Mouse (Mus musculus): ENCODE results near the gene Arid4a.
A peak's percentile ranks its signal among the peaks of the same experiment; 100 is the strongest.

The Arid4a gene

GRCm38 (mm10) chr12:71015363-71016210, at the start of gene Arid4a:
Gene Arid4a (plus strand): TSS chr12:71015990.
- DNase-seq (ENCODE audit: low spot score in 2 of 2) = peak; percentile 88 to 89

DNA sequence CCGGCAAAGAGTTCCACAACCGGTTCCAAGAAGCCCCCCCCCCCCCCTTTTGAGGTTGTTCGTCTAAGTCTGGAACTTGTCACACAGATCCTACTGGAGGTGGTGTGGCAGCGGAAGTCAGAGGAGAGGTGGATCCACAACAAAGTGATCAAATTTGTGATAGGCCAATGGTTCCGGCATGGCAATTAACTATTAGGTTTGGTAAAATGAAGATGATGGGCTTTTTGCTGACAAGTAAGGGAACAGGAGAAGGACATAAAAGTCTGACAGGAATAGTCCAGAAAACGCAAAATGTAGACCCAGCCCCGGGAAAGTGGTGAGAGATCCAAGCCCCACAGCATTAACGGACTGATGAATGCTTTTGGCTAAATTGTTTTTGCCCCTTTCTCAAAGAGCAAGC, 48.2 kb upstream of the Arid4a start:
- DNase-seq (ENCODE audit: low spot score in 2 of 2) = no peak

DNA sequence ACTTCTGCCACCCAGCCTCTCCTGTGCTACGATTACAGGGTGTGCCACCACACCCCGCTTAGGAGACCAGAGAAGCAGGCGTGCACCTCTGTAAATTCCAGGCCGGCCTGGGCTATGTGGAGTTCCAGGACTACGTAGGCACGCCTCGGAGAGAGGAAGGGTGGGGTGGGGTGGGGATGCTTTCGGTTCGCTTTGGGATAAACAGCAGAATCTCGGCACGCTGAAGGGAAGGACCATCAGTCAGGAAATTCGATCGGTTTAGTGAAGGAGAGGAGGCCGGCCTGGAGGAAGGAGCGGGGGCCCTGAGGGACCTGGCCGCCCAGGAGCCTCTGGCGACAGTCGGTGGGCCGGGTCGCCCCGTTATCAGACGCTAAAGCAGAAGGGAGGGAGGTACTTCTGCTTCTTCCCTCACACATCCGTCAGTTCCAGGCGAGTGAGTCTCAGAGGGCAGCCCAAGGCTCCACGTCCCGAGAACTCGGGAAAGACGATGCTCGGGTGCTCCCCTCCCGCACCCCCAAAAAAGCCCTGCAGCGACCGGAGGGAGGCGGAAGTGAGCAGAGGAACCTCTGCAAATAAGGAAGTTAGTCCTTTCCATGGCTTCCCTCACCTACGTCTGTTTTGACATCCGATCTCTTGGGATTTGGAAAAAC, 47.5 kb upstream of the Arid4a start:
- peak; percentile 73 to 75 for DNase-seq (ENCODE audit: low spot score in 2 of 2)

DNA sequence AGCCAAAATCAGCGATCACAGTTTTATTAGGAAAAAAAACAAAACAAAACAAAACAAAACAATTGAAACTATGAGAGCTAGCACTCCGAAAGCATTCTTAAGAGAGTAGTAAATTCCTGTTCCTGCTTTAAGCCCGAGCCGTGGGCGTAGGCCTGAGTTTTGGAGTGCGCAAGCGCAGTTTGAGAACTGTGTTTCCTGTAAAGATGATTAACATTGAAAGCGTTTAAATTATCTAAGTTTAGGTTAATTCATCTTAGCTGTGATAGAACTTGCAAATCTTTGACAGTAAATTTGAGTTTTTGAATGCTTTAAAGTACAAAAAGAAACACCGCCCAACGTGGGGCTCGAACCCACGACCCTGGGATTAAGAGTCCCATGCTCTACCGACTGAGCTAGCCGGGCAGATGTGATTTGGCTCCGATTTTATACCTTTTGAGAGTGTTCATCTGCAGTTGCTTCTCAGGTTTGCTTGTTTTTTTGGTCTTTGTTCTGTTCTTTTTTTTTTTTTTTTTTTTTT, 46.9 kb upstream of the Arid4a start:
- DNase-seq (ENCODE audit: low spot score in 2 of 2) = peak; percentile 71 to 81

- DNase-seq (ENCODE audit: low spot score in 2 of 2) = peak; percentile 24 to 47
Observed at GRCm38 (mm10) chr12:70969485-70970184, 46.2 kb upstream of the Arid4a start.

GRCm38 (mm10) chr12:70973831-70974230, 42.0 kb upstream of the Arid4a start:
- DNase-seq (ENCODE audit: low spot score in 2 of 2) = no peak

DNA sequence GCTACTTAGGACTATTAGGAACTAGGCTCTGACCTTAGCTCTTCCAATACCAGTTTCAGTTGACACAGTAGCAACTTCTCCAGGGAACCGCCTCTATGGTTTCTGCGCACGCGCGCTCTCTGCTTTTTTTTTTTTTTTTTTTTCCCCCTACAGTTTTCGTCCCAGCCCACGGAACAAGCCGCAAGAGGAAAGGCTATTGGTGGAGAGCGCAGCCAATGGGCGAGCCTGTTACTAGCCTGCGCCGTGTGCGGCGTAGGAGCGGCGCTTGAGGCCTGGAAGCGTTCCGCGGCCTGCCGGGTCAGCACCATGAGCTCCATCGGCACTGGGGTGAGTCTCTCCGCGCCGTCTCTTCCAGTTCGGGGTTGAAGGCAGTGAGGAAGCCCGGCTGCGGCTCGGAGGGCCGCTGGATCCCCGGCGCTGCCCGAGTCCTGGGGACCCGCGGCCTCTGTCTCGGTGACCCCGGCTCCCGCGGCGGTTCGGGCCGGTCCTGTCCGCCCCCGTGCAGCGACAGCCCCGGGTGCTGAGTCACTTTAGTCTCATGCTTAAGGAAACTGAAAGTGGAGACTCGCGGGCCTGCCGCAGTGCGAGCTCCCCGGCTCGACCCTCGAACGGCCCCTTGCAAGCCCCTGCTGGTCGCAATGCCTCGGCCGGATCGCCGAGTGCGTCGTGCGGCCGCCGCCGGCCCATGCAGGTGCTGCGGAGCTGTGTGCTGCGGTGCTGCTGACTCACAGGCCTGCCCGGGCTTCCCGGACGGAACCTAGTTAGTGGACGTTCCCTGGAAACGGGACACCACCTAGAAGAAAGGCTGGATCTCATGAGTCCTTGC, 41.1 kb upstream of the Arid4a start, which contains the start of gene Psma3:
Gene Psma3, plus strand, starts transcription at position 181 of the 826 bp plus-strand sequence.
- DNase-seq (ENCODE audit: low spot score in 2 of 2) = peak; percentile 73 to 83

DNA sequence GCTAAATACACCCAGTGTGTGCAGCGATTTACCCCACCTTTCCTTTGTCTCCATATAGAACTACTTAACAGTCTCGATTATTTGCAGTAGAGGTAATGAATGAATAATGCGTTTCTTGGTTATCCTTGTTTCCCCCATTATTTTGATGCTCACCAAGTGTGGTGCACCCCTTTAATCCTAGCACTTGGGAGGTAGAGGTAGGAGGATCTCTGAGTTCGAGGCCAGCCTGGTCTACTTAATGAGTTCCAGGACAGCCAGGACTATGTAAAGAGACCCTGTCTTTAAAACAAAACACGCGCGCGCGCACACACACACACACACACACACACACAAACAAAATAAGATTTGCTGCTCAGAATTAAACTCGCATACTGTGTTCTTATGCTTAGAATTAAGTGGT, 40.4 kb upstream of the Arid4a start:
- no peak for DNase-seq (ENCODE audit: low spot score in 2 of 2)

GRCm38 (mm10) chr12:70975891-70976290, 39.9 kb upstream of the Arid4a start:
- DNase-seq (ENCODE audit: low spot score in 2 of 2) = no peak

- no peak for DNase-seq (ENCODE audit: low spot score in 2 of 2)
Observed at GRCm38 (mm10) chr12:70978345-70978744, 37.4 kb upstream of the Arid4a start.

GRCm38 (mm10) chr12:70984855-70985550, 30.8 kb upstream of the Arid4a start:
- DNase-seq (ENCODE audit: low spot score in 2 of 2) = no peak

DNA sequence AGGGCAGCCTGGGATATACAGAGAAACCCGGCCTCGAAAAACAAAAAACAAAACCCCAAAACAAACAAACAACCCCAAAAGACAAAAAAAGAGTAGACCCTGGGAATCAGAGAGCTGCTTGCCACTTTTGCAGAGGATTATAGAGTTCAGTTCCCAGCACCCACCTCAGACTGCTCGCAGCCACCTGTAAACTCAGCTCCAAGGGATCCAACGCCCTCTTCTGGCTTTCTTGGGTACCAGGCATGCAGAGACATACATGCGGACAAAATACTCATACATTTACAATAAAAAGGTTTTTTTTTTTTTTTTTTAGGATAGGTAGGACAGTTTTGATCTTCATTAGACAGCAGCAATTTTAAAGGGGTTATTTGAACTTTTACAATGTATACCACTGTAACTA, 18.6 kb upstream of the Arid4a start:
- no peak for DNase-seq (ENCODE audit: low spot score in 2 of 2)

DNA sequence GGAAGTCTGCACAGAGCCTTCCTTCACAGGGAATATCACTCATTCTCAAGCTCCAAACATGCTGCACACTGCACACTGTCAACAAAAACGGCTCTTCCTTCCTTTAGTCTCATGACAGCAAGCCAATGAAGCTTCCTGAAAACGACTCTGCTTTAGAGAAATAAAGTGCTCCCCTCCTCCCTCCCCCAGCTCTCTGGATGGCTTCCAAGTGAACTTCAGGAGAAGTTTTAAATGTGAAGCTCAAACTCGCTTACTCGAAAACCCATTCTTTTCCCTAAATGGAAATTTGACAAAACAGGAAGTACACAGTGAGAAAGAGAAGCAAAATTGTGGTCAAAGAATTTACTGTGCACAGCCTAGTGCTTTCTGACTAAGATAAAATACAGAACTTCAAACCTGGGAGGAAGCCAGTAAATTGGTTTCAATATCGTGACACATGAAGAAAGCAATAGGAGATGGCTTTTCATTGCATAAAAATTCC, 16.3 kb upstream of the Arid4a start:
- no peak for DNase-seq (ENCODE audit: low spot score in 2 of 2)

- DNase-seq (ENCODE audit: low spot score in 2 of 2) = no peak
Observed at GRCm38 (mm10) chr12:71000344-71000743, 15.4 kb upstream of the Arid4a start.

- DNase-seq (ENCODE audit: low spot score in 2 of 2) = no peak
Observed at GRCm38 (mm10) chr12:71001456-71001855, 14.3 kb upstream of the Arid4a start.

DNA sequence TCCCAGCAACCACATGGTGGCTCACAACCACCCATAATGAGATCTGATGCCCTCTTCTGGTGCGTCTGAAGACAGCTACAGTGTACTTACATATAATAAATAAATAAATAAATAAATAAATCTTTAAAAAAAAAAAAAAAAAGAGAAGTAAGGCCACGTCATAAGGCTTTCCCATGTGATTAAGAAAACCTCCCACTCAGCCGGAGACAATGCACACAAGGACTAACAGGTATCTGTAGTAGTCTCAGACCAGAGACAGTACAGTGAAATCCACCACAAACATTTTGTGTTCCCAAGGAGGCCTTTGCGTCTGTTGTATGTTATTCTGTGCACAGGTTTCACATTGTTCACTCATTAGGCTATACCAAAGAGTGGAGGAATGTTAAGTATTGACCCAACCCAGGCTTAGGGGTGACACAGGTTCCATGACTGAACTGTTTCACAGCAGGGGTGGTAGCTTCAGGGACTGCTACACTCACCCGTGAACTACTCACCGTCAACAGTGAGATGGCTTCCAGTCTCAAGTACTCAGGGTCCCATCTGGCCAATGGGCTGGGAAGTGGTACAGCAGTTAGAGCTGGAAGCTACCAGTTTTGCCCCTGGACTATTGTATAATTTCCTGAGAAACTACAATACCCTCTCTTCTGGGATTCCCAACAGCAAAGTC, 11.9 kb upstream of the Arid4a start:
- DNase-seq (ENCODE audit: low spot score in 2 of 2) = no peak

DNA sequence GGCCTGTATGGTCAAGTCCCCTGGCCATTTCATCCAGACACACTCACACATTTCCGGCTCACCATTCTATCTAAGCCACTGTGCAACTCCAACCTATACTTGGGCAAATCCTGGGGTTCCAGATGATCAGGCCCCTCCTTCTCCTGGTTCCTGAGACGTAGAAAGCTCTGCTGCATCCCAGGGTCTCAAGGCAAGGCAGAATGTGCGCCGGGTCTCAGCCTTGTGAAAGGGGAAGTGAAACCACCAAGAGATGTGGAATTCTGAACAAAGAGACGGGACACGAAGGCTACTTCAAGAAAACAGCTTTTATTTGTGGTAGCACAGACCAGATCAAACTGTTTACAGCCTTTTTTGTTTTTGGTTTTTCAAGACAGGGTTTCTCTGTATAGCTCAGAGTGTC, 9.6 kb upstream of the Arid4a start:
- DNase-seq (ENCODE audit: low spot score in 2 of 2) = no peak

- no peak for DNase-seq (ENCODE audit: low spot score in 2 of 2)
Observed at GRCm38 (mm10) chr12:71006901-71007300, 8.9 kb upstream of the Arid4a start.

- no peak for DNase-seq (ENCODE audit: low spot score in 2 of 2)
Observed at GRCm38 (mm10) chr12:71009769-71010168, 6.0 kb upstream of the Arid4a start.

GRCm38 (mm10) chr12:71014845-71015362, 886 bp upstream of the Arid4a start:
- DNase-seq (ENCODE audit: low spot score in 2 of 2) = no peak
